Mouse (Mus musculus) hematopoietic stem cell, adult 5-6 weeks (primary cell): ENCODE measurements around the gene Cldn3. TPM values are rescaled to one million over a fixed set of nuclear protein-coding genes. Genes with fewer than 3 reads are reported as not detected.

Experiments used
- ATAC-seq, 2 experiments: fragments of 125-278 bp in 1 of 2; replicated peaks in 1 of 2; 2 replicates each; pipeline ENCODE4 v1.8.0; 2016 to 2017; ENCODE audit warnings: inconsistent platforms in 2 of 2, mild to moderate bottlenecking in 2 of 2, moderate number of reproducible peaks in 2 of 2, low read depth in 1 of 2, moderate TSS enrichment in 1 of 2; ENCODE audit not compliant: low FRiP score in 2 of 2, poor library complexity in 2 of 2, severe bottlenecking in 2 of 2, insufficient read depth in 1 of 2, low TSS enrichment in 1 of 2
- total RNA-seq: library from RNA; stranded (forward); fragments of 172-1452, 232-1000 nt; gene quantifications from 2 replicates; pipeline ENCODE4 v1.2.3, GENCODE M21; 2017

The Cldn3 gene
- total RNA-seq, 1 experiment from 2014 or later = not detected

DNA sequence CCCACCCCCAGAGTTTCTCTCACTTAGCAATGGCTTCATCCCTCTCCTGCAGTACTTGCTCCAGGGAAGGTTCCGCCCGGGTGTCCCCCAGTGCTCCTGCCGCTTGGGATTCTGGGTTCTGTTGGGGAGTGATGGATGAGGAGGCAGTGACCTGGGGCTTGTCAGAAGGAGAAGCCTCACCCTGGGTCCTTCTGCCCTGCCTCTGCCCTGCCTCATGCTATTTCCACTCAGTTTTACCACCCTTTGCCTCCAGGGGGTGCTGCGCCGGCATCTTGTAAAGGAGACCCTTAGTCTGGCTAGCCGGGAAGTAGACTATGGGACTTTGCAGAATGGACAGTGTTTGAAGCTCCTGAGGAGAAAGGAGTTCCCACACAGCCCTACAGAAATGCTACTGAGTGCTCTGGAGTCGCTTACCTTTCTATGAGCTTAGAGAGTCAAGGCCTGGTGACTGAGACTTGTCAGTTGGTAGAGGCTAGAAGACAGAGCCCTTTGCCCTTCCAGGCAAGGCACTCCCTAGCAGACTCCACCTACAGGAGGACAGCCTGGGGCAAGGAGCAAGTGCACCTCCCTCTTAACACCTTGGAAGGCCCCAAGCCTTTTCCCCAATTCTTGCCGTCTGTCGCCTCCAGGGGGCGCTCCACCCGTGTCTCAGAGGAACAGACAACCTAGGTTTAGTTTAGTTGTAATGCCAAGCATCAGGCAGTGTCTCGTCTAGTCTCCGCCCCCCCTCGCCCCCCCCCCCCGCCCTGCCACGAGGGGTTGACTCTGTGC, 26.8 kb downstream of the Cldn3 start:
- no peak for ATAC-seq

DNA sequence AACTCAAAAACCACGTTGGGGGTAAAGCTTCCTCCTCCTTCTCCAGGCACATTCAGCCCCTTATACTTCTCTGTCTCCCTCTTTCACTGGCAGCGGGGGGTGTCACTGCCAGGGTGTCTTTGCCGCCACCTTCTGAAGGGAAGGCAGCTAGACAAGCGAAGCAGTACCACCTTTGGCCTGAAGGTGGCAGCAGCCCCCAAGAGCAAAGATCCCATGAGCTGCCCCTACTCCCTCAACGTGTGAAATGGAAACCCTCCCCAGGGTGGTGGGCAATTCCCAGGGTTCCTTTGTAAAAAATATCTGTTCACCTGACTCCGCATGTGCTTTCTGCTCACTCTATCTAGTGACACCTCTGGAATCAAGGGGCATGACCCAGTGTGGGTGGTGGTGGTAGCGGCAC, 29.5 kb downstream of the Cldn3 start:
- peak; percentile 71 to 85 for ATAC-seq

DNA sequence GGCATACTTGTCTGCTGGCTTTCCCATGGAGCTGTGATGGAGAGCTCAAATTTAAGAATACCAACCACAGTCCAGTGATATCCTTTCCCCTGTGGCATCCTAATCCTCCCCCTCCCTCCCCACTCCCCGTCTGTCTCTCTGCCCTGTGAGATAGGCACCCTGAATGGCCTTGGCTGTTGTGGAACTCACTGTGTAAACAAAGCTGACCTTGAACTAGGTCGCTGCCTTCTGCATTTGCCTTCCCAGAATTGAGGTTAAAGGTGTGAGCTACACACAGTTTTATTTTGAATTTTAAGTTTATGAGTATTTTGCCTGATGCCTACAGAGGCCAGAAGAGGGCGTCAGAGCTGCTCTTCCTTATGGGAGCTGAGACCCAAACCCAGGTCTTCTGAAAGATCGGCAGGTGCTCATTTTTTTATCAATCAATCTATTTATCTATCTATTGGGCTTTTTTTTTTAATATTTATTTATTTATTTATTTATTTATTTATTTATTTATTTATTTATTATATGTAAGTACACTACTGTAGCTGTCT, 30.3 kb downstream of the Cldn3 start:
- no peak for ATAC-seq

DNA sequence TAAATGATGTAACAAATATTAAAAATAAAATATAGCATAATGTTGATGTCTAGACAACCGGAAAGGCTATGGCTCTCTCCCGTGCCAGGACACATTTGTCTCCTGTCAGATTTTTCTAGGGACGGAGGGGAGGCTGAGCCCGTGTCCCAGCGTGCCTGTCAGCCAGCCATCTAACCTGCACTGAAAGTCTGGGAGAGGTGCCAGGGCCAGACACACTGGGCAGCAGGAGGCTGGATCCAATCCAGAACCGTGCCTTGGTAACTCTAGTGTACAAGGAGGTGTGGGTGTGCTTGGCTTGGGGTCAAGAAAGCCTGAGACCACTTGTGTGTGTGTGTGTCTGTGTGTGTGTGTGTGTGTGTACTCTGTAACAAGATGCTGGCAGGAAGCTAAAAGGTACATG, 35.8 kb downstream of the Cldn3 start:
- no peak for ATAC-seq

DNA sequence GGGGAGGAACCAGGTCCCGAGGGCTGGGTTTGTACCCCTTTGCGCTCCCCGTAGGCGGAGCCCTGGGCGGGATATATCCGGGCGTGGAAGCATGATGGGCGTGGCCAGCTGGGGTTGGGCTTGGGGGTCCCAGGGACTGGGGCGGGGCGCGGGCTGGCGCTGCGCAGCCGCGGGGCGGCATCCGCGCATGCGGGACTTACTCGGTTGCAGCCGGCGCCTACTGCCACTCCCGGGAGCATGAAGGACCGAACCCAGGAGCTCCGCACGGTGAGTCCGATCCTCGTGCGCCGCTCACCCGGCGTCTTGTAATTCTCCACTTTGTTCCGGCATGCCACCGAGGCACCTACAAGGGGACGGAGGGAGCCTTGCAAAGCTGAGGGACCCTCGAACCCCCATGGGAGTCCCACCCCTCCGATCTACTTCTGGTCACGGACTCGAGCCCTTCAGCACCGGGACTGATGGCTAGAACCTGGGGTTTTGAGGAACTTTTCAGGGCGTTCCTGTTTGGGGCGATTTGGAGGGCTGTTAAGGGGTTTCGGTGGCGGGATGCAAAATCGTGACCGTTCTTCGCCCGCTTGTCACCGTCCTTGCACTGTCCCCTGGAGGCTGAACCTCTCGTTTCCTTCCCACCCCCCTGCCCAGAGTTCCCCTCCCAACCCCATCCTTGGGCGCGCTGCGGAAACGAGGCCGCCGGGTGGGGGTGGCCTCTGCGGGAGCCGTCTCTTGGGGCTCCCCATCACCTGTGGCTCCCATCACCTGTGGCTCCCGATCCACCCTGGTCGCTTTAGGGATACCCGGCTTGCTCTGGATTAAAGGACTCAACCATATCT, 37.5 kb downstream of the Cldn3 start, which contains the start of gene Stx1a:
Gene Stx1a (plus strand): TSS at position 139 of the 830 bp plus-strand sequence.
- ATAC-seq = peak in 1 of 2 experiments; percentile 20; a peak in 2 of 4 replicates

DNA sequence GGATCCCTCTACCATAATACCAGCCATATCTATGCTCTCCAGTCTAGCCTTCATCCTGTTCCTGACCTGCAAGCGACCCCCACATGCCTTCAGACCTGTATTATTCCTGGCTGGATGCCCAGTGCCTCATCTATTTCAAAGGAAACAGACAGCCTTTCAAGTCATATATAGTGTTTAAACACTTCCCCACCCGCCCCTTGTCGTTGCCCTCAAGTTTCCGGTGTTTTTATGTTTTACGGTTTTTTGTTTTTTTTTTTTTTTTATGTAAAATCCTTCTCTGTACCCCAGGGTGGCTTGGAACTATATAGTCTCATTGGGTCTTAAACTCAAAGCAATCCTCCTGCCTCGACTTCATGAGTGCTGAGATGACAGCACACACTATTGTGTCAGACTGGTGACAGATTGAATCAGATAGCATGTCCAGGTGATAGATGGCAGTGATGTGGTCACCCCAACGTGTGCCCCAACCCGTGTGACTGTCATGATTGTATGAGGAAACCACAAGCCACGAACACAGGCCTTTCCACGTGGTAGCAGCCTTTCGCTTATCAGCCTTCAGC, 38.7 kb downstream of the Cldn3 start:
- peak; percentile 60 to 63 for ATAC-seq

DNA sequence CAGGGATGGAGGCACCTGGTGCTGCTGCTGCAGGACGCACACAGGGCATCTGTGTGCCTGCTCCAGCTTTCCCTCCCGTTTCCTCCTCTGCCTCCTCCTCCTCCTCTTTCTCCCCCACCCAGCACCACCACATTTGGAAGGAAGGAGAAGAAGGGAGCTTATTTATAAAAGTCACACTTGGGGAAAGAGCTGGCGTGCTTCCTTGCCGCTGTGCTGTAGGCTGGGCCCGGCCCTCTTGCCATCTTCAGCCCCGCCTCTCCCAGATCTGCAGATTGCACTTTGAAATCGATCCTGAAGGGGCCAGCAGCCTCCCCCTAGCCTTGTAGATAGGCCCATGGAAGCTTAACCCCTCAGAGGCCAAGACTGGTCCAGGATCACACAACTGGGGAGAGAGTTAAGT, 39.9 kb downstream of the Cldn3 start:
- ATAC-seq = no peak

DNA sequence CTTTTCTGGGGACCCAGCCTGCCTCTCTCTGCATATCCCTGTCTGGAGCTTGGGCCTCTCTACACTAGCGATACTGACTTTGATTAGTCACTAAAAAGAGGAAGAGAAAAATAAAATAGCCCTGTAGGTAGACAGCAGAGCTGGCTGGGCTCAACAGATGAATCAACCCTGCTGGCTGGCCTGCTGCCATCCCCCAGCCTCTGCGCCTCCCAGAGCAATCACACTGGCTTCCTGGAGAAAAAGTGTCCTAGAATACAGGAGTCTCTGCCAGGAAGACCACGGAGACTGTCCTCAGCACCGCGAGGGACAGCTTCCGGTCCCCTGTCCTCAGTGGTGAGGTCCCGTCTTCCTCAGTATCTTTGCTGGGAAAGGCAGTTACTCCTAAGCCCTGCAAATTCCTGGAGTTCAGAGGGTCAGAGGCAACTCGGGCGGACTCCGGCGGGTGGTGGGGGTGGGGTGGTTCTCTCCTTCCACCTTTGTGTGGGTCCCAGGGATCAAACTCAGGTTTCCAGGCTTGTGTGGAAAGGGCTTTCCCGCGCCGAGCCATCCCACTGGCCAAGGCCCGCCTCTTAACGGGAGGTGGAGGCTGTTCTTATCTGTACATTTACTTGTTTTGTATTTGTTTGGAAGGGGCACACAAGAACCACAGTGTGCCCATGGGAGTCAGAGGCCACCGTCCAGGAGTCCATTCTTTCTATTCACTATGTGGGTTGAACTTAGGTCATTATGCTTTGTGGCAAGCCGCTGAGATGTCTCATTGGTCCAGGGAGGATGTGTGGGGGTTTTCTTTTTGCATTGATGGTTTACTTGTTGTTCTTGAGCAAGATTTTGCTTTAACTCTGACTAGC, 43.2 kb downstream of the Cldn3 start:
- peak; percentile 52 to 68; a peak in 3 of 4 replicates for ATAC-seq

DNA sequence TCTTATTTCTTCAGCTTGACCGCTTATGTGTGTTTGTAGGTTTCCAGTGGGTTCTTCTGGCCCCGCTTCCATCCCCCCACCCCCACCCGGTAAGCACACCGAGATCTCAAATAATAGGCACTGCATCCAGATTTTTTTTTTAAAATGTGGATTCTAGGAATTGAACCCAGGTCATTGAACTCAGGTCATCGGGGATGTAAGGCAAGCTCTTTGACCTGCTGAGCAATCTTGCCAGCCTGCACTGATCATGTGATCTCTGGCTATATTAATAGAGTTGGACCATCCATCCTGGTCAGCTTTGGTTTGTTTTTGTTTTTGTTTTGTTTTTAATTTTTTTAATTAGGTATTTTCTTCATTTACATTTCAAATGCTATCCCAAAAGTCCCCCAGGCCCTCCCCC, 46.6 kb downstream of the Cldn3 start:
- ATAC-seq = no peak

DNA sequence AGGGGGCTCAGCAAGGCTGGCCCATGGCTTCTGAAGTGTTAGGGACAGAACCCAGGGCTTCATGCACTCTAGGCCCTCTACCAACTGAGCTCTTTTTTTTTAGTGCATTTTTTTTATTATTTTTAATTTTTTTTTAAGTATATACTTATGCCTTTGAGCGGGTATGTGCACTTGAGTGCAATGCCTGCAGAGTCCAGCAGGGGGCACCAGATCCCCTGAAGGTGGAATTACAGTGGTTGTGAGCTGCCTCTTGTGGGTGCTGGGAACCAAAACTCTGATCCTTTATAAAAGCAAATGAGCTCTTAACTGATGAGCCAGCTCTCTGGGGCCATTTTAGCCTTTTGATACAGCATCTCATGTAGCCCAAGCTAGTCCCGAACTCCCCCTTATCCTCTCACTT, 48.6 kb downstream of the Cldn3 start:
- ATAC-seq = no peak

DNA sequence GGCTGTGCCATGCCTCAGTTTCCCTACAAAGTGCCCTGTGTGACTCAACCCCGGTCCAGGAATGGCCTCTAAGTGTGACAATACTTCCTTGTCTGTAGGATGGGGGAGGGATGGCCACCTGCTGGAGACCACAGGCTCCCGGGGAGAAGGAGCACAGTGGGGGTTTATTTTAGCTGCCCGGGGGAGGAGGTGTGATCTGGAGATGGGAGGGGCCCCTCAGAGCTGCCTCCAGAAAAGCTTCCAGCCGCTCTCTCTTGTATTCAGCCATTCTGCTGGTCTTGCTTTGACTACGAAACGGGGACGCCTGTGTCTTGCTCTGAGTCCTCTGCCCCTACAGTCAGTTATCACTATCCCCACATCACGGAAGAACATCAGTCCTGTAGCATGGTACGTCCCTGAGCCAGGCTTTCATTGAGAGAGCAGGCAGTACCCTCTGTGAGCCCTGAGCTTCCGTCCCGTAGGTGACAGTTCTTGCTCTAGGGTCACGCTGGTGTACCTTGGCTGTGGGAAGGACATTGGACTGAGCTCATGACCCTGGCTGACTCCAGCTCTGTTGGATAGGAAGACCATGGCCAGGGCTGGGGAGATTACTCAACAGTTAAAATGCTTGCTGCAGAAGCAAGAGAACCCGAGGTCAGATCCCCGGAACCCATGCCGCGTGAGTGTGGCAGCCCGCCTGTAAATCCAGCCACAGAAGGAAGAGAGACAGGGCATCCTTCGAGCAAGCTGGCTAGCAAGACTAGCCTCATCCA, 49.8 kb downstream of the Cldn3 start:
- ATAC-seq = no peak

Other genes with a start within 250 kb of the Cldn3 start
- not detected in 2 replicates for gene Eln, start 238.9 kb upstream of the Cldn3 start, total RNA-seq
- not detected in 2 replicates for gene Tmem270, start 79.5 kb upstream of the Cldn3 start, total RNA-seq
- 0.88 and 15.9 TPM in 2 replicates for gene Cldn13, start 70.7 kb upstream of the Cldn3 start, total RNA-seq
- gene Mettl27, start 53.8 kb upstream of the Cldn3 start, total RNA-seq = 13.8 and 20.0 TPM in 2 replicates
- gene Cldn4, start 39.3 kb upstream of the Cldn3 start, total RNA-seq = 0.81 TPM in 1 of 2 replicates, not detected in the other
- 27.1 and 41.0 TPM in 2 replicates for gene Abhd11, start 22.9 kb downstream of the Cldn3 start, total RNA-seq
- not detected in 2 replicates for gene Stx1a, start 37.3 kb downstream of the Cldn3 start, total RNA-seq
- gene Dnajc30, start 78.0 kb downstream of the Cldn3 start, total RNA-seq = 4.2 and 7.8 TPM in 2 replicates
- gene Bud23, start 78.7 kb downstream of the Cldn3 start, total RNA-seq = 28.5 and 51.7 TPM in 2 replicates
- gene Vps37d, start 92.1 kb downstream of the Cldn3 start, total RNA-seq = 0.50 and 1.6 TPM in 2 replicates
- gene Mlxipl, start 103.7 kb downstream of the Cldn3 start, total RNA-seq = not detected in 2 replicates
- 10.6 and 23.4 TPM in 2 replicates for gene Tbl2, start 163.4 kb downstream of the Cldn3 start, total RNA-seq
- gene Bcl7b, start 182.1 kb downstream of the Cldn3 start, total RNA-seq = 34.8 and 35.0 TPM in 2 replicates
- 159 and 184 TPM in 2 replicates for gene Baz1b, start 201.1 kb downstream of the Cldn3 start, total RNA-seq